Mouse (Mus musculus) ovary, postnatal 14 days (tissue): ENCODE data around the gene Senp8.
A peak's percentile ranks its signal among the peaks of the same experiment; 100 is the strongest.

ENCODE experiments used
- DNase-seq: peaks from one replicate; pipeline ENCODE4 v3.0.0; 2022; ENCODE audit warnings: low spot score

Senp8 gene

DNA sequence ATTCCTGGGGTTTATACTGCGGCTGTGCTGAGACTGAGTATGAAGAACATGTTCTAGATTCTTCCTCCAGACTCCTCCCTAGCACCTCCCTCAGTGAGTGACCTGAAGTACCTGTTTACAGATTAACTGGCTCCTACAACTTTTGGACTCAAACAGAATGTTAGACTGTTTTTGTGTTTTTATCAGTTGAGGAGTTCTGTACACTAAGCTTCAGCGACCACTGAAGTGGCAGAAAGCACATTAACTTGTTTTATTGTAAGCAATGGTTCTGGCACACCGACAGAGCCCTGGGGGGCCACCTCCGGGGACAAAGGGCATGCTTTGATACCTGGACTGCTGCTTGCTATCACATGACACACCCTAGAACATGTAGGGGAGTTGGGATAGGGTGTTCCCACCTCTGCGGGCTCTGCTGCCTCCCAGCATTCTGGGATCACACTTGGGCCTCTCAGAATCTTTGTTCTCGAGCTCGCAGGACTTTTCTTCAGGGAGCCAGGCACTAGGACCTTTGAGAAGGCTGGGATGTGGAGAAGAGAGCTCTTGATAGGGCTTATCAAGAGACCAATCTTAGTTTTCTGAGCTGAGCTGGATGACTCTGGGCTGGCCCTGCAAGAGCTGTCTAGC lies 34.1 kb downstream of the Senp8 start:
- DNase-seq, result no peak

GRCm38 (mm10) chr9:59709225-59709624 lies 41.3 kb downstream of the Senp8 start:
- peak; percentile 42 for DNase-seq

GRCm38 (mm10) chr9:59706850-59707825 lies 43.4 kb downstream of the Senp8 start:
- no peak for DNase-seq

GRCm38 (mm10) chr9:59703099-59703498 lies 47.4 kb downstream of the Senp8 start:
- no peak for DNase-seq

DNA sequence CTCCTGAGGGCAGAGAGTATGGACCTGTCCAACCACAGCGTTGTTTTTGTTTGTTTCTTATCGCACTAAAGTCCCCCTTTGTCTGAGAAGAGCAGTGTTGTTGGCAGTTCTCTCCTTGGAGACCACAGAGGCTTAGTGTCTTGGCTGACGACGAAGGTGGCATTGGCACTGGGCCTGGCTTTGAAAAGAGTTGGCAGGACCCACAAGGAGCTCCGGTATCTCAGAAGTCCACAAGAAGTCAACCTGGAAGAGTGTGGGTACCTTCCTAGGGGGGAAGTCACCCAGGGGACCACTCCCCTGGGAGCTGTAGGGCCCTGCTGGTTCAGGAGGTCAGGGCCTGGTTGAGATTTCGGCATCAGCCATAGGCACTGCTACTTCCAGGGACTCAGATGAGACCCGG lies 49.4 kb downstream of the Senp8 start:
- no peak for DNase-seq

DNA sequence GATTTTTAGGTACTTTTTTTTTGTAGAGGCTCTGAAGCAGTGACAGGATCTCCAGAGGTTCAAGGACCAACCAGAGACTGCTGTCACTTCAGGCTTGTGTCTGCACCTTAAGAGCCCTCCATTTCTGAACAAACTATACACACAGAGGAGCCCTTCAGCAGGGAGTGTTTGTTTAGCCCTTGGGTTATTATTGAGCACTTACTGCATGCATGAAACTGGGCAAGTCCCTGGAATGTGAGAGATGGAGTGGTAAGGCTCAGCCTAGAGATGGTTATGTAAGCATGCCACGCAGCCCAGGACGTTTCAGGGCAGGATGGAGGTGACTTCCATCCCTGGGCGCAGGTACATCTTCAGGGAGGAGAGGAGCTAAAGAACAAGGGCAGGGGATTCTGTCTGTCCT lies 54.1 kb downstream of the Senp8 start:
- DNase-seq, result no peak

GRCm38 (mm10) chr9:59695451-59695813 lies 55.1 kb downstream of the Senp8 start:
- DNase-seq, result no peak

DNA sequence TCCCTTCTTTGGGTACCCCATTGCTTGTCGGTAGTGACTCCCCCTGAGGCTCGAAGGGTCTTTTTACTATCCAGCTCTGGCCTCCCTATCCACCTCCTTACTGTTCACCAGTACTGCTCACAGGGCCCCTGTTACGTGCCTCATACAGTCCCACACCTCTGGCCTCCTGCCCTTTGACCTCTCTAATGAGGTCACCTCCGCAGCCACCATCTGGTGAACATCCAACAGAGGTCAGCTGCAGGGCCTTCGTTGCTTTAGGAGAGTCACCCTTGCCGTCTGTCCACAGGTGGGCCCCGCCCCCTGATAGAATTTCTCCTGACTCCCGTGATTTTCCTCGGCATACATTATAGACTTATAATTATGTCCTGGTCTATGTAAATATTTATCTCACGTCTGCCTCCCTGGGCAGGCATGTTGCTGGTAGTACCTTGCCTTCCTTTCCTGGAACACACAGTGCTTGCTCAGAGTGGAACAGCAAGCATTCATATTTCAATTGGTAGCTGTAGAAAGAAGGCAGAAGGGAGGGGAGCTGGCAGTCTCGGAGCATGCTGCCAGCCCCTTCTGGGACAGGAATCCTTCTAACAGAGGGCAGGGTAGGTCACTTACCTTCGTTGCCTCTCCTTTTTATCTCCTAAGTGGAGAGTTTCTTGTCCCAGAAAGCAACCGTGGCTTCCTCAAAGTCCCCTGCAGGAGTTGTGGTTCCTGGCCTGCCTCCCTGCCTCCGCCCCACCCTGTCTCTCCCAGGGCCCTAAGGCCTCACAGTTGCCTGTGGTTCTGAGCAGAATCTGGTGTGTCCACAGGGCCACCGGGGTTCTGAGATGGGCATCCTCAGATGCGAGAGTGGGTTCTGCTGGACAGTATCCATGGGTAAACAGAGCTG lies 55.7 kb downstream of the Senp8 start:
- no peak for DNase-seq

DNA sequence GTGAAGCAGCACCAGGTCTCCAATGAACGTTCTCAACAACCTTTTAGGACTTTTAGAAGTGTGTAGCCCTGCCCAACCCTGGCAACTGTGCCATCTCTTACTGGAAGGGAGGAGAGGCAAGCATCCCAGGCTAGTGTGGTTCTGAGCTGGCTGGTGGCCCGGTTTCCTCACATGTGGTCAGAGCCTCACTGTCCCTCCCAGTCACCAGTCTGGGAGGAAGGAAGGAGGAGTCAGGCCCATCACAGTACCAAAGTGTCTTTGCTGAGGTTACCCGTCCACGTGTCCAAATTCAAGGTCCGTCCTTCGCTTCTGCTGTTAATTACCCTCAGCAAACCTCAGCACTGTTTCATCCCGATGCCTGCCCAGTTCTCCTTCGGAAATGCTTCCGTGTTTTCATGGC lies 58.4 kb downstream of the Senp8 start:
- no peak for DNase-seq

- DNase-seq, result peak; percentile 81
Observed at GRCm38 (mm10) chr9:59691635-59692094, 58.8 kb downstream of the Senp8 start.

GRCm38 (mm10) chr9:59687416-59688046 lies 63.0 kb downstream of the Senp8 start:
- DNase-seq, result no peak
